Mouse (Mus musculus): ENCODE results near the gene Fbxl18. TPM values are rescaled to one million over a fixed set of nuclear protein-coding genes. Genes with fewer than 3 reads are reported as not detected.

The Fbxl18 gene
- polyA plus RNA-seq, 2 experiments = 10.2 to 12.5 TPM

DNA sequence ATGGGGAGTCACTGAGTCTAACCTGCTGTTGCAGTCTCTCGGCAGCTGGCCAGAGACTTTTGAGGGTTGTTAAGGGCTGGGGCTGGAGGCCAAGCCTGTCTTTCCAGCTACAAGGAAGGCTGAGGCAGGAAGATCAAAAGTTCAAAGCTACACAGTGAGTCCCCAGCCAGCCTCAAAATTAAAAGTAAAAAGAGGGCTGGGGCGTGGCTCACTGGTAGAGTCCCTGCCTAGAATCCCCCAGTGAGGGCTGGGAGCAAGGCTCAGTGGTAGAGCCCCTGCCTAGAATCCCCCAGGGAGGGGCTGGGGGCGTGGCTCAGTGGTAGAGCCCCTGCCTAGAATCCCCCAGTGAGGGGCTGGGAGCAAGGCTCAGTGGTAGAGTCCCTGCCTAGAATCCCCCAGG, 28.6 kb upstream of the Fbxl18 start:
- H3K4me3 ChIP-seq (replicated peaks; ENCODE audit: low read length) = no peak overlapping the region
- no peaks in the 10 kb centered on the region for H3K27me3 ChIP-seq (ENCODE audit: control insufficient read depth, insufficient read depth, low read length)
- 90% methylated on average over 2 of the region's 3 CpGs for WGBS
- no peak overlapping the region for H3K9ac ChIP-seq (ENCODE audit: low read depth, low read length, severe bottlenecking)
- no peak for DNase-seq (ENCODE audit: low spot score)
- no peak overlapping the region for H3K4me2 ChIP-seq (replicated peaks; ENCODE audit: low read depth, low read length, severe bottlenecking)
- H3K4me1 ChIP-seq (ENCODE audit: control insufficient read depth, insufficient read depth, low read length) = peaks cover 5% of the 10 kb centered on the region; the same call in 1 of the 2 replicates
- H3K9me3 ChIP-seq (ENCODE audit: control insufficient read depth, low read length) = no peaks in the 10 kb centered on the region
- TF ChIP-seq POLR2A (IDR thresholded peaks at IDR 0.05; ENCODE audit: borderline replicate concordance, extremely low read depth, insufficient read depth, insufficient read length) = no peak
- H3K27ac ChIP-seq (replicated peaks; ENCODE audit: low read depth, low read length) = no peak overlapping the region
- H3K36me3 ChIP-seq (ENCODE audit: control insufficient read depth, insufficient read depth, low read length) = no peaks in the 10 kb centered on the region
- no peak for ATAC-seq (ENCODE audit: low FRiP score, low read depth)

DNA sequence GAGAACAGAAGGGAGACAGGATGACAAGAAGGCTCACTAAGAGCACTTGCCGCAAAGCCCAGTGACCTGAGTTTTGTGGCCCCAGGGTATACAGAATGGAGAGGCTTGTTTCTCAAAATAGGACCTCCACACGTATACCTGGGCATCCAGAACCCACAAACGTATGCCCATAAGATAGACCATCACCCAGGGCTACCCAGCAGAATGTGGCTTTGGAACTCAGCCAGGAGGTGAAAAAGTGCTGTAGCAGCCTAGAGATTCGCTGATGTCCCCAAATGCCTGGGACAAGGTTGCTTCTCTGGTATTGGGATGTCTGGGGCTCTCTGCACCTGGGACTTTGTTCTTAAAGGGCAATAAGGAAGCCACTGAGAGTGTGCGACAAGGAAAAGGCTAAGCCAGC, 27.0 kb upstream of the Fbxl18 start:
- Histone ChIP-seq H3K4me1 (ENCODE audit: control insufficient read depth, insufficient read depth, low read length) (0 out of 2 replicates have a peak, but pooled peaks cover 3% of the 10 kb centered on the region), H3K4me3 (replicated peaks; ENCODE audit: low read length) (no peak overlapping the region), H3K4me2 (replicated peaks; ENCODE audit: low read depth, low read length, severe bottlenecking) (no peak overlapping the region), H3K9ac (ENCODE audit: low read depth, low read length, severe bottlenecking) (no peak overlapping the region), H3K36me3 (ENCODE audit: control insufficient read depth, insufficient read depth, low read length) (no peaks in the 10 kb centered on the region), H3K27ac (replicated peaks; ENCODE audit: low read depth, low read length) (no peak overlapping the region), H3K9me3 (ENCODE audit: control insufficient read depth, low read length) (no peaks in the 10 kb centered on the region), H3K27me3 (ENCODE audit: control insufficient read depth, insufficient read depth, low read length) (no peaks in the 10 kb centered on the region)
- WGBS = 75% methylated on average over 5 of the region's 5 CpGs
- no peak for TF ChIP-seq POLR2A (IDR thresholded peaks at IDR 0.05; ENCODE audit: borderline replicate concordance, extremely low read depth, insufficient read depth, insufficient read length)
- ATAC-seq (ENCODE audit: low FRiP score, low read depth) = no peak
- no peak for DNase-seq (ENCODE audit: low spot score)

- DNase-seq (ENCODE audit: low spot score) (no peak), ATAC-seq (ENCODE audit: low FRiP score, low read depth) (no peak)
- Histone ChIP-seq H3K9me3 (ENCODE audit: control insufficient read depth, low read length) (no peaks in the 10 kb centered on the region), H3K27ac (replicated peaks; ENCODE audit: low read depth, low read length) (no peak overlapping the region), H3K27me3 (ENCODE audit: control insufficient read depth, insufficient read depth, low read length) (no peaks in the 10 kb centered on the region), H3K4me2 (replicated peaks; ENCODE audit: low read depth, low read length, severe bottlenecking) (no peak overlapping the region), H3K36me3 (ENCODE audit: control insufficient read depth, insufficient read depth, low read length) (no peaks in the 10 kb centered on the region), H3K9ac (ENCODE audit: low read depth, low read length, severe bottlenecking) (no peak overlapping the region), H3K4me3 (replicated peaks; ENCODE audit: low read length) (no peak overlapping the region), H3K4me1 (ENCODE audit: control insufficient read depth, insufficient read depth, low read length) (0 out of 2 replicates have a peak, but pooled peaks cover under 1% of the 10 kb centered on the region)
- 74% methylated on average over 6 of the region's 6 CpGs for WGBS
- TF ChIP-seq POLR2A (IDR thresholded peaks at IDR 0.05; ENCODE audit: borderline replicate concordance, extremely low read depth, insufficient read depth, insufficient read length) = no peak
Measured at GRCm38 (mm10) chr5:142921074-142921459, 25.8 kb upstream of the Fbxl18 start.

GRCm38 (mm10) chr5:142920311-142921073, 25.3 kb upstream of the Fbxl18 start:
- no peak overlapping the region for H3K9ac ChIP-seq (ENCODE audit: low read depth, low read length, severe bottlenecking)
- H3K9me3 ChIP-seq (ENCODE audit: control insufficient read depth, low read length) = no peaks in the 10 kb centered on the region
- H3K4me3 ChIP-seq (replicated peaks; ENCODE audit: low read length) = no peak overlapping the region
- no peak for TF ChIP-seq POLR2A (IDR thresholded peaks at IDR 0.05; ENCODE audit: borderline replicate concordance, extremely low read depth, insufficient read depth, insufficient read length)
- H3K4me1 ChIP-seq (ENCODE audit: control insufficient read depth, insufficient read depth, low read length) = no peaks in the 10 kb centered on the region
- H3K27me3 ChIP-seq (ENCODE audit: control insufficient read depth, insufficient read depth, low read length) = no peaks in the 10 kb centered on the region
- ATAC-seq (ENCODE audit: low FRiP score, low read depth) (no peak; the same call in 1 of the 2 replicates), DNase-seq (ENCODE audit: low spot score) (peak; percentile 42)
- 57% methylated on average over 8 of the region's 8 CpGs for WGBS
- H3K27ac ChIP-seq (replicated peaks; ENCODE audit: low read depth, low read length) = no peak overlapping the region
- no peak overlapping the region for H3K4me2 ChIP-seq (replicated peaks; ENCODE audit: low read depth, low read length, severe bottlenecking)
- H3K36me3 ChIP-seq (ENCODE audit: control insufficient read depth, insufficient read depth, low read length) = no peaks in the 10 kb centered on the region

- WGBS = 92% methylated on average over 8 of the region's 8 CpGs
- H3K4me2 ChIP-seq (replicated peaks; ENCODE audit: low read depth, low read length, severe bottlenecking) = no peak overlapping the region
- H3K27ac ChIP-seq (replicated peaks; ENCODE audit: low read depth, low read length) = no peak overlapping the region
- H3K9ac ChIP-seq (ENCODE audit: low read depth, low read length, severe bottlenecking) = no peak overlapping the region
- TF ChIP-seq POLR2A (IDR thresholded peaks at IDR 0.05; ENCODE audit: borderline replicate concordance, extremely low read depth, insufficient read depth, insufficient read length) = no peak
- ATAC-seq (ENCODE audit: low FRiP score, low read depth) = no peak
- no peaks in the 10 kb centered on the region for H3K36me3 ChIP-seq (ENCODE audit: control insufficient read depth, insufficient read depth, low read length)
- H3K27me3 ChIP-seq (ENCODE audit: control insufficient read depth, insufficient read depth, low read length) = no peaks in the 10 kb centered on the region
- H3K9me3 ChIP-seq (ENCODE audit: control insufficient read depth, low read length) = no peaks in the 10 kb centered on the region
- DNase-seq (ENCODE audit: low spot score) = no peak
- H3K4me1 ChIP-seq (ENCODE audit: control insufficient read depth, insufficient read depth, low read length) = no peaks in the 10 kb centered on the region
- H3K4me3 ChIP-seq (replicated peaks; ENCODE audit: low read length) = no peak overlapping the region
Measured at GRCm38 (mm10) chr5:142917402-142917801, 22.2 kb upstream of the Fbxl18 start.

All from limb, embryonic 14.5 days (tissue).